Mouse (Mus musculus) embryonic fibroblast, embryonic 13.5 days (primary cell): ENCODE results near the gene Mecp2.

Experiments
- CTCF ChIP-seq: IDR thresholded peaks from 2 replicates; pipeline ENCODE4 v1.5.1; 2011; ENCODE audit warnings: mild to moderate bottlenecking, control low read depth, low read length, moderate library complexity, borderline replicate concordance; ENCODE audit not compliant: insufficient read depth
- POLR2A ChIP-seq: IDR thresholded peaks from 2 replicates; pipeline ENCODE4 v1.6.1; 2011; ENCODE audit warnings: low read depth, mild to moderate bottlenecking, control low read depth, low read length, moderate library complexity

DNA sequence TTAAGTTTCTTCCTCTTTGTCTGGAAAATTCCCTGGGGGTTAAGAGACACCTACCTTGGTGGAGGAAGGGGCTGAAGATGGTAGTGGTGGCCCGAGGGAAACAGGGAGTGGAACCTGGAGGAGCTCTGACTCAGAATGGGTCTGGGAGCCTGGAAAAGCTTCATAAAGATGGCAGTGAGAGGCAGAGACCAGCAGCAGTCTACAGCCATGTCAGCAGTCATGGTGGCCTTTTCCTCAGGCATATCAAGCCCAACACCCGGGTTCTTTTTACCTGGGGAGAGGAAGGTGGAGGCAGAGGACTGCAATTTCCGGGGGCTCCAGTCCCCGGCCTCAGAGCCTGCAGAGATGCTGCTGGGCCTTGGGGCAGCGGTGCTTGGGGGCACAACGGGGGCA is 112.4 kb downstream of the Mecp2 start:
- TF ChIP-seq CTCF: no peak
- TF ChIP-seq POLR2A: no peak
